Mouse (Mus musculus) hindbrain, embryonic 11.5 days (tissue): ENCODE results near the gene Fkbp11. TPM values are rescaled to one million over a fixed set of nuclear protein-coding genes. Genes with fewer than 3 reads are reported as not detected.

Experiments
- ATAC-seq: fragments of 200-750 bp; cut with Nextera tagmentation; 2 replicates; pipeline ENCODE4 v1.8.0; 2017; ENCODE audit warnings: mild to moderate bottlenecking, moderate TSS enrichment, moderate library complexity; ENCODE audit not compliant: low FRiP score
- DNase-seq: peaks from one replicate; pipeline ENCODE4 v3.0.0-alpha.2; 2015; ENCODE audit warnings: low spot score
- H3K27ac ChIP-seq: fragments of 300-500 bp; sonication (generic); 2 replicates; pipeline ENCODE4 v1.5.1; 2014; ENCODE audit warnings: mild to moderate bottlenecking, low read depth, low read length
- H3K27me3 ChIP-seq: fragments of 300-500 bp; sonication (generic); 2 replicates; pipeline ENCODE4 v1.6.1; 2014; ENCODE audit warnings: mild to moderate bottlenecking, low read length, moderate library complexity, mixed read lengths; ENCODE audit not compliant: control insufficient read depth, insufficient read depth
- H3K36me3 ChIP-seq: fragments of 300-500 bp; sonication (generic); 2 replicates; pipeline ENCODE4 v1.6.1; 2014; ENCODE audit warnings: mild to moderate bottlenecking, low read length, moderate library complexity, mixed read lengths; ENCODE audit not compliant: control insufficient read depth, insufficient read depth
- H3K4me1 ChIP-seq: fragments of 300-500 bp; sonication (generic); replicated peaks from 2 replicates; pipeline ENCODE4 v1.6.1; 2014; ENCODE audit warnings: low read length, mixed read lengths; ENCODE audit not compliant: control insufficient read depth, insufficient read depth
- H3K4me2 ChIP-seq: fragments of 300-500 bp; sonication (generic); replicated peaks from 2 replicates; pipeline ENCODE4 v1.6.1; 2014; ENCODE audit warnings: mild to moderate bottlenecking, low read depth, low read length
- H3K4me3 ChIP-seq: fragments of 300-500 bp; sonication (generic); 2 replicates; pipeline ENCODE4 v1.5.1; 2014; ENCODE audit warnings: low read depth, low read length
- H3K9ac ChIP-seq: fragments of 300-500 bp; sonication (generic); 2 replicates; pipeline ENCODE4 v1.6.1; 2014; ENCODE audit warnings: low read depth, low read length
- H3K9me3 ChIP-seq: fragments of 300-500 bp; sonication (generic); 2 replicates; pipeline ENCODE4 v1.6.1; 2016; ENCODE audit warnings: low read length; ENCODE audit not compliant: control insufficient read depth
- WGBS: fragments of 180-500 bp; shearing (Covaris S2); extraction: QIAGEN DNeasy Blood & Tissue Kit; methylation state at CpG from one replicate; pipeline ENCODE4 v1.1.7; 2014; 5-methylcytosine and 5-hydroxymethylcytosine counted together
- polyA plus RNA-seq: library from polyadenylated mRNA; unstranded; fragments of >200 nt; fragmentation: Nextera tagmentation; extraction: Ambion mirVana; gene quantifications from 2 replicates; pipeline ENCODE4 v1.2.1, GENCODE M21; 2014

The Fkbp11 gene
- polyA plus RNA-seq, 1 experiment from 2014 or later, result 15.5 TPM

DNA sequence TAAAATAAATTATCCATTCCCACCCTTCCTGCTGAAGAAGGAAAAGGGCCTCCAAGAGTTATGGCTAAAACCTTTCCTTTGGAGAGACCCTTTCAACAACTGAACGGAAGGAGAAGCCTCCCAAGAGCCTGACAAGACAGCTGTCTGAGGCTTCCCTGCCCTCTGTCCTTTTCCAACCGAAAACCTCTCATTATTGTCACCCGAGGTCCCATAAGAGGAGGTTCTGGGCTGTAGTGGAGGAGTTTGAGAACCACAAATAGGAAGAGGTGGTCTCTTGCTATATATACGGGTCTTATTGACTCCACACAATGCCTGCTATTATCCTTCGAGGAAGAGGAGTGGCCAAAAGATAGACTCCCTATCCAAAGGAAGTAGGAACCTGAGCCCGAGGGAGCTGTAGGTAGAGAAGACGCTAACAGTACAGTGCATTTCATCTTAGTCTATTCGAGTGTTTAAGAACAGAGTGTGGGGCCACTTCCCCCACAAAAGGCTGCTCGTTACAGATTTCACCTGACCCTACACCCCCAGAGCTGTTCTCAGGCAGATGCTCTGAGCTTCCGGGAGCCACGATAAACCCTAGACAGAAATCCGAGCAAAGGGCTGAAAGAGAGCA, 43.9 kb upstream of the Fkbp11 start:
- no peak overlapping the region for H3K9ac ChIP-seq
- H3K27me3 ChIP-seq, result peaks cover 70% of the 10 kb centered on the region
- peaks cover 15% of the 10 kb centered on the region for H3K4me1 ChIP-seq
- no peak overlapping the region for H3K4me3 ChIP-seq
- H3K9me3 ChIP-seq, result no peaks in the 10 kb centered on the region
- H3K27ac ChIP-seq, result no peak overlapping the region
- no peaks in the 10 kb centered on the region for H3K36me3 ChIP-seq
- DNase-seq, result no peak
- 3% methylated on average over 12 of the region's 12 CpGs for WGBS
- no peak overlapping the region for H3K4me2 ChIP-seq
- no peak for ATAC-seq

DNA sequence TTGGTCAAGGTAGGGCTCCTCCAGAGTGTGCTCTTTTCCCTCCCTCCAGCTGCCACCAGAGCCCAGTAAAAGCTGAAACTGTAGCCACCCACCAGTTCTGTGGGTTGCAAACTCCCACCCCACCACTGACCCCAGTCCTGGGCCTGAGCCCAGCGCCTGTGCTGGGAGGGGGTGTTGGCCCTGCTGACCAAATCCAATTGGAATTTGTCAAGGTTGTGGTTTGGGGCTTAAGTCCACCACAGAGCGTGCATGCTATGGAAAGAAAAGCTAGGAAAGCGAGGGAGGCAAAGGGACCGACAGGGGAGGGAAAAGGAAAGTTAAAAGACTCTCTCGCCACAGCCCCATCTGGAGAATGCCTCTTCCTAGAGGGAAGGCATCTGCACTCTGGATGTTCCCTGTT, 40.3 kb upstream of the Fkbp11 start:
- Histone ChIP-seq H3K9me3 (no peaks in the 10 kb centered on the region), H3K27me3 (peaks cover 43% of the 10 kb centered on the region), H3K9ac (no peak overlapping the region), H3K36me3 (no peaks in the 10 kb centered on the region), H3K4me2 (no peak overlapping the region), H3K27ac (no peak overlapping the region), H3K4me3 (no peak overlapping the region), H3K4me1 (peaks cover 6% of the 10 kb centered on the region)
- ATAC-seq (no peak), DNase-seq (no peak)
- WGBS, result 28% methylated on average over 5 of the region's 5 CpGs

DNA sequence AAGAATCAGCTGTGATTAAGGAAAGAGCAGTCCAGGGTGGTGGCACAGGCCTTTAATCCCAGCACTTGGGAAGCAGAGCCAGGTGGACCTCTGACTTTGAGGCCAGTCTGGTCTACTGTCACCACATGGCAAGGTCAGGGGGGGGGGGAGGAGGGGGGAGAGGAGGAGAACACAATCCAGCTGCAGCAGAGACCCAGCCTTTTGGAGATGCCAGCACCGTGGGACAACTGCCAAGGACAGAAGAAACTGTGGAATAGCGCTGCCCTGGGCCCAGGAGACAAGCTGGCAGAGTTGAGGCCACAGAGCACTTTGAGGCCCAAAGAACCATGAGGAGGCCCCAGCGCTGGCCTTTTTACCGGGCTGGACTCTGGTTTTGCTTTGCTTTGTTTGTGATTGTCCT, 37.9 kb upstream of the Fkbp11 start:
- Histone ChIP-seq H3K27ac (no peak overlapping the region), H3K4me2 (no peak overlapping the region), H3K36me3 (no peaks in the 10 kb centered on the region), H3K27me3 (peaks cover 19% of the 10 kb centered on the region), H3K9me3 (no peaks in the 10 kb centered on the region), H3K4me1 (no peaks in the 10 kb centered on the region), H3K4me3 (no peak overlapping the region), H3K9ac (no peak overlapping the region)
- DNase-seq (no peak), ATAC-seq (no peak)
- 61% methylated on average over 4 of the region's 4 CpGs for WGBS

DNA sequence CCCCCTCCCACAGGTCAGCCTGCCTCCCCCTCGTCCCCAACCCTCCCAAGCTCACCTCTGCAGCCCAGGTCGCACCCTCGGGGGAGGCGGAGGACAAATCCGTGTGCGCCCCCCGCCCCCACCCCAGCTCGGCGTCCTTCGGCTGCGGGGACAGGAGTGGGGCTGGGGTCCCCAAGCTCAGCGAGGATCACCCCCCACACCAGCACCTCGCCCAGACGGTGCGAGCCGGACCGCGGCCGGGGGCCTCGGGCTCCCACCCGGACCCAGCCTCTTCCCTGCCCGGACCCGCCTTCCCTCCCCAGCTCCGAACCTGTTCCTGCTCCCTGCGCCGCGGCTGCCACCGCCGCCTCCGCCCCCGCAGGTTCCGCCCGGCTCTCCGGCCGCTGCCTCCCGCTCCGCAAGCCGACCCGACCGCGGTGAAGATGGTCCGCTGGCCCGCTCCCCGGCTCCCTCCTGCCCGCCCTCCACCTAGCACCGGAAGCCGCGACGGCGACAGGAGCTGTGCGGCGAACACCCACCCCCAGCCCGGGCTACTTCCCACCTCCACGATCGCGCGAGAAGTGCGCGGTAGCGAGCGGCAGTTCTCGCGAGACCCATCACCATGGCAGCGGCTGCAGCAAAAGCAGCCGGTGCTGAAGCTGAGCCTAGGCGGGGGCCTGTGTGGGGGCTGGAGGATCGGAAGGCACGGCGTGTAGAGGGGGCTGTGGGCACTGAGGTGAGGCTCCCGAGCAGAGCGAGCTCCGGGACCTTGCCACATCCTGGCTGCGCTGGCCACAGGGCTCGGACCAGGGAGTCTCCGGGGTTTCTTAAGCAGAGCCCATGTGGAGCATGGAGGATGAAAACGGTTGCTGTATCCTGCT, 34.9 kb upstream of the Fkbp11 start, which contains the start of gene Arf3:
TSS of gene Arf3 (minus strand) at position 545 of the 860 bp plus-strand sequence.
- peak within 1 kb of the TSS; percentile 95 for H3K9ac ChIP-seq
- DNase-seq (peak; percentile 97), ATAC-seq (peak; percentile 95)
- under 1% methylated on average over 61 of the region's 76 CpGs for WGBS
- H3K36me3 ChIP-seq, result no peaks in the 10 kb centered on the region
- peak within 1 kb of the TSS; percentile 75 for H3K4me2 ChIP-seq
- H3K4me3 ChIP-seq, result peak within 1 kb of the TSS; percentile 97
- H3K27me3 ChIP-seq, result peaks cover 9% of the 10 kb centered on the region
- H3K27ac ChIP-seq, result peak within 1 kb of the TSS; percentile 88
- no peaks in the 10 kb centered on the region for H3K9me3 ChIP-seq
- H3K4me1 ChIP-seq, result no peaks in the 10 kb centered on the region

DNA sequence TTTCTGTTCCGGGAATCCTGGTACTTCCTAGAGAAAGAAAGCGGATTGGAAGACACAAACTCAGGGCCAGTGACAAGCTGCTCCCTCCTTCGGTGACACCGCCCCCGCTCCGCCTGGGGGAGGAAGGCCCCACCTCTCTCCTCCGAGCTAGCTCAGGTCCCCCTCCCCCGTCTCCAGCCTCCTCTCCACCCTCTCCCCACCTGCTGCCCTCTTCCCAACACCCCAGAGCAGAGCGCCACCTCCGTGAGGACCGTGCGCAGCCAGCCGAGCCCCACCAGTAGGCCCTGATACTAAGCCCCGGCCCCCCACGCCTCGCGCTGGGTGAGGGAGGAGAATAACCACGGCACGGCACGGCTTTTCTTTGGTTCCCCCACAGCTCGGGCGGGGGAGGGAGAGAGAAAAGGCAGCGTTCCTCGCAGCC, 34.2 kb upstream of the Fkbp11 start:
- peak overlapping the region; percentile 88 for H3K27ac ChIP-seq
- H3K36me3 ChIP-seq, result no peaks in the 10 kb centered on the region
- no peaks in the 10 kb centered on the region for H3K4me1 ChIP-seq
- H3K27me3 ChIP-seq, result peaks cover 9% of the 10 kb centered on the region
- DNase-seq (peak; percentile 77), ATAC-seq (peak; percentile 79)
- H3K4me2 ChIP-seq, result peak overlapping the region; percentile 75
- peak overlapping the region; percentile 95 for H3K9ac ChIP-seq
- H3K9me3 ChIP-seq, result no peaks in the 10 kb centered on the region
- peak overlapping the region; percentile 97 for H3K4me3 ChIP-seq
- under 1% methylated on average over 19 of the region's 24 CpGs for WGBS

DNA sequence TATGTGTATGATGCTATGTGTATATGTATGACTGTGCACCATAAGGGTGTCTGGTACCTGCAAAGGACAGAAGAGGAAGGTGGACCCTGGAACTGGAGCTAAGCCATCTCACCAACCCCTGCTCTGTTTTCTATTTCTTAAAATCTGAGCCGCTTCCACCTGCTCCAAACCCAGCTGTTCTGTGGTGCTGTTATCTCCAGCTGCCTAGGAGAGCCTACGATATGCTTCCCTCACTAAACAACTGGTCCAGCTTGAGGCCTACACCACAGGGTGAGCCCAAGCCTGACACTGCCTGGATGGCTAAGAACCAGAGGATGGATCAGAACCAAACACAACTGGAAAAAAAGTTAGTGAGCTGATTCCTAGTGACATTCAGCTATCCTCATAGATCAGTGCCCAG, 26.1 kb upstream of the Fkbp11 start:
- Histone ChIP-seq H3K4me3 (no peak overlapping the region), H3K27me3 (no peaks in the 10 kb centered on the region), H3K27ac (no peak overlapping the region), H3K4me1 (no peaks in the 10 kb centered on the region), H3K9ac (no peak overlapping the region), H3K36me3 (no peaks in the 10 kb centered on the region), H3K9me3 (no peaks in the 10 kb centered on the region), H3K4me2 (no peak overlapping the region)
- 94% methylated on average over 2 of the region's 2 CpGs for WGBS
- DNase-seq (no peak), ATAC-seq (no peak)

DNA sequence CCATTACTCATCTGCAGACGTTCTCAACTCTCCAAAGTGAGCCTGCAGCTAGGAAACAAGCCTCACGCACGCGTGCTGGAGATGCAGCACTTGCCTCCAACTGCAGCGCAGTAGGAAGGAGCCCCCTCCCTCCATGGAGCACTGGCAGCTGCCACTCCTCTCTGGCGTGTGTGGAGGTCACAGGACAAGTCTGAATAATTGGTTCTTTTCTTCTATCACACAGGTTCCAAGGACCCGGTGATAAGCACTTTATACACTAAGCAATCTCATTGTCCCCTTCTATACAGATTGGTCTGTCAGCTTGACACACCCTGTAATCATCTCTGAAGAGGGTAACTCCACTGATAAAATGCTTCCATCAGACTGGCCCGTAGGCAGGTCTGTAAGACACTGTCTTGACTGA, 25.0 kb upstream of the Fkbp11 start:
- no peaks in the 10 kb centered on the region for H3K36me3 ChIP-seq
- 72% methylated on average over 8 of the region's 8 CpGs for WGBS
- H3K4me1 ChIP-seq, result no peaks in the 10 kb centered on the region
- DNase-seq (no peak), ATAC-seq (no peak)
- H3K4me3 ChIP-seq, result no peak overlapping the region
- no peak overlapping the region for H3K4me2 ChIP-seq
- H3K27me3 ChIP-seq, result no peaks in the 10 kb centered on the region
- H3K9ac ChIP-seq, result no peak overlapping the region
- H3K27ac ChIP-seq, result no peak overlapping the region
- H3K9me3 ChIP-seq, result no peaks in the 10 kb centered on the region

DNA sequence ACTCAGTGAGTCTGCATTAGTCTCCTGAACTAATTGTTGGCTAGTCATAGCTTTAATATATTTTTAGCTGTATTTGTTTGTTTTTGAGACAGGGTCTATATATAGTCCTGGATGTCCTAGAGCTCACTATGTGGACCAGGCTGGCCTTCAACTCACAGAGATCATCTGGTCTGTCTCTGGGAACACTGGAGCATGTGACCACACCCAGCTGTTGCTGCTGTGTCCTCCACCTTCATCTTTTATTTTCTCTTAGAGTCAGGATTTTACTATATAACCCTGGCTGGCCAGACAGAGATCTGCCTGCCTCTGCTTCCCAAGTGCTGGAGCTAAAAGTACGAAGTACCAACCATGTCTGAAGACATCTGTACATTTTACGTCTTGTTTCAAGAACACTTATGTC, 21.1 kb upstream of the Fkbp11 start:
- no peak overlapping the region for H3K9ac ChIP-seq
- ATAC-seq, result no peak
- no peaks in the 10 kb centered on the region for H3K4me1 ChIP-seq
- H3K4me3 ChIP-seq, result no peak overlapping the region
- no peak for DNase-seq
- whole genome bisulfite sequencing, result 94% methylated on average over 2 of the region's 2 CpGs
- no peak overlapping the region for H3K27ac ChIP-seq
- H3K9me3 ChIP-seq, result no peaks in the 10 kb centered on the region
- H3K36me3 ChIP-seq, result no peaks in the 10 kb centered on the region
- no peak overlapping the region for H3K4me2 ChIP-seq
- no peaks in the 10 kb centered on the region for H3K27me3 ChIP-seq

DNA sequence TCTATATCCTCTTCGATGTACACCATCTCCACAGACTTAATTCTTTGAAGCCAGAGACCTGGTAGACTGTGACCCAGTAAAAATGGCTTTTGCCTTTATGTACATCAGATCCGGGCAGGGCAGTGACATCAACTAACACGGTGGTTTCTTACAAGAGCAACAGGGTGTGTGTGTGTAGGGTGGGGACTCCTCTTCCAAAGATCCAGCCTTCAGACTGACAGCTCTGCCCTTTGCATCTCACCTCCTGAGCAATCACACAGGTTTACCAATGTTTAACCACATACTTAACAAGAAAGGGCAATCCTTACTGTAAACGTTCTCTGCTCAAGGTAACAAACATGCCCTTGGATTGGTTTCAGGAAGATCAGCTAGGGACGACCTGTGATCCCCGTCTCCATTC, 19.3 kb upstream of the Fkbp11 start:
- WGBS, result 87% methylated on average over 6 of the region's 6 CpGs
- Histone ChIP-seq H3K4me3 (no peak overlapping the region), H3K9me3 (no peaks in the 10 kb centered on the region), H3K4me2 (no peak overlapping the region), H3K9ac (no peak overlapping the region), H3K36me3 (0 out of 2 replicates have a peak, but pooled peaks cover under 1% of the 10 kb centered on the region), H3K27me3 (no peaks in the 10 kb centered on the region), H3K27ac (no peak overlapping the region), H3K4me1 (no peaks in the 10 kb centered on the region)
- ATAC-seq (no peak), DNase-seq (no peak)
